Mouse (Mus musculus) heart, postnatal 36 days (tissue): Measurements from ENCODE around the gene Notch1. TPM values are rescaled to one million over a fixed set of nuclear protein-coding genes. Genes with fewer than 3 reads are reported as not detected.

Experiments
- DNase-seq, 2 experiments: peaks; one replicate each; pipeline ENCODE4 v3.0.0; 2021 to 2022
- intact Hi-C: fragments of 180-260 bp; cut with DNase I; formaldehyde crosslinking; loops from one replicate; pipeline ENCODE4 v1.15.1; 2025
- total RNA-seq, 2 experiments: library from RNA; stranded (reverse); gene quantifications; 2 replicates each; pipeline ENCODE4 v1.2.3; 2021

Gene Notch1
- 10 to 100 TPM; 29.5 to 34.0 TPM for total RNA-seq

DNA sequence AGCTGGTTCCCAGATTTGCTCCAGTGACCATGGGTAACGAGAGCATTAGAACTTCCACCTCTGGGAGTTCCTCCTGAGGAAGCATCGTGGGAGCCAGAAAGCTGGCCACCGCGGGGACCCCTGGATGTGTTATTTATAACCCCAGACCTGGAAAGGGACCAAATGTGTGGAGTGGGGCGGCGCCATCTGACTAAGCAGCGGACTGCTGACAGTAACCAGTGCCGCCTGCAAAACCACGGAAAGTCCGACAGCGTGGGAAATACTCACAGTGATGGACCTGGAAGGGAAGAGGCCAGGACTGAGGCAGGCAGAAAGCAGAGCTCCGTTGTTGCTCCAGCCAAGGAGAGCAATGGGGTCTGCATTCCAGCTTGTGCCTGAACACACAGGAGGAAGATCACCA, at the start of gene Notch1:
TSS of gene Notch1 (minus strand) at position 389 of the 400 bp plus-strand sequence.
- intact Hi-C loops, result no loop called here
- DNase-seq, result peak; percentile 72 to 79

DNA sequence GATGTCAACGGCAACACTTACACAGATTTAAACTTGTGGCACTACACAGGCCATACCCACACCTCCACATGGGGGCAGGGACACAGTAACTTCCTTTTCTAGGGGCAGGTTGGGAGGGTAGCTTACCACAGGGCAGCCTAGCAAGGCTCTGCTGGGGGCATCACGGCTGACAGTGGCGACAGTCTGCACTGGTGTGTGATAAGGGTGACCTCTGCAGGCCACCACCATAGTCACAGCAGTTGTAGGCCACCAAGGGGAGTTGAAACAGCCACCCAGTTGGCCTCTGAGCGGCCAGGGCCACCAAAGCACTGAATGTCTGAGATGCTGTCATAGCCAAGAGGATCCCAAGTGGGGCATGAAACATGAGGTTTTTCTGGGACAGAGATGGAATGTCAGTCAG, 49.8 kb upstream of the Notch1 start:
- intact Hi-C loops, result loop anchor here (1.0 kb wide), 3 partner anchors 117 to 266 kb away; no protein-coding TSS in a partner anchor
- peak in 1 of 2 experiments; percentile 64 for DNase-seq

DNA sequence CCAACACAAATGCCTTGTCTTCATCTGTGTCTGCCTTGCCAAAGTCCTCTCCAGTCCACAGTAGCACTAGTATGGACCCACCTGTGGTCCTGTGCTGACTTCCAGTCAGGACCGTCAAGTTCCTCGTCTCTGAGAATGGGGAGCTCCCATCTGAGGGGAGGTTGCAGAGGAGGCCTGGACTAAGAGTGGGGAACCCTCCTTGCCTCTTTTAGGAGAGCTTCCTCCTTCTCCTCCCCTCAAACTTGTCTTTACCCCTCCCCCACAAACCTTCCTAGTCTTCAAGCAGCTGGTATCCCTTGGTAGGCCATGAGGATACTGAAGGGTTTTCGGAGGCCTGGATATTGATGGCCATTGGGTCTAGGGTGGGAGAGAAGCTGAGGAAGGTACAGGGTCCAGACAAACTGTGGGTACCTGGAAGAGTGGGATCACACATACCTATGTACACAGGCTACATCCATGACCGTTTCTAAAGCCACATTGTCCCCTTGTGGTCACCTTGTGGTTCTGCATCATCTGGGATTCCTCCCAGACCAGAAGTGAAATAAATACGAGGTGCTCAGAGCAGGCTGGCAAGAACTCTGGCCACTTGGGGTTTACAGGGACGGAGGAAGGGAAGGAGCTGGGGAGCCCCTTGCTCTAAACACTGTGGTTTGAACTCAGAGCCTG, 45.0 kb upstream of the Notch1 start:
- peak; percentile 56 to 68 for DNase-seq
- intact Hi-C loops, result loop anchor here (1.0 to 2.0 kb wide), 2 partner anchors 87 to 112 kb away; no protein-coding TSS in a partner anchor

DNA sequence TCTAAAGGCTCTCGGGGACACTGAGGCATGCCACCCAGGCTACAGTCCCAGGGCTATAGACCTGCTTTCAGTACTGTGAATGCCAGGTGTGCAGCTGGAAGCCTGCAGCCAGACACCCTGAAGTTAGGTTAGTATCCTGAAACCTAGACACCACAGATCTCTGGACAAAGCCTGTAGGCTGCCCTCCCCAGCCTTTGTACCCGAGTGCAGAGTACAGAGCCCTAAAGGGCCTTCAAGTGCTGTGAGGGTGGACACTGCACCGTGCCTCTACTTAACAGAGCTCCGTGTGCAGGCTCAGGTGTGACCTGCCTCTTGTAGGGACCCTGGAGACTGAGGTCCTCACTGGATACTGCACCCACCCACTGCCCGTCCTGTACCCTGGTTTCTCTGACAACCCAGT, 44.0 kb upstream of the Notch1 start:
- no peak for DNase-seq
- intact Hi-C loops, result loop anchor here (2.0 kb wide), 1 partner anchor 86 kb away; no protein-coding TSS in a partner anchor

DNA sequence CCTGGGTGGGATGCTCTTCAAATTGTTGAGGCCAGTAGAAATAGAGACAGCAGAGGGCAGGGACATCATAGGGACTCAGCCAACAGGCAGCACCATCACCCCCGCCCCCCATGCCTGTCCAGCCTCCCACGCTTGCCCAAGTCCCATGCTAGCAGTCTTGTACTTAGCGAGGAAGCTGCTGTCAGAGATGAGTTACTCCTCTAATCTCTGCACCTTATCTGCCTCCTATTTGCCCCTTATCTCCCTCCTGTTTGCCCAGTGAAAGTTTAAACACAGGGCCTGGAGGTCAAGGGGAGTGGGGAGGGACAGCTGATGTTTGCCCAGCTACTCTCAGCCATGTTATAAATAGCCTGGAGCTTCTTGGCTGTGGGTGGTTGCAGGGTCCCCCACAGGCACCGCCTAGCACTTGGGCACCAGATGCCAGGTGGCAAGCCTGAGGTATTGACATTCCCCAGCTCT, 40.1 kb upstream of the Notch1 start:
- intact Hi-C loops, result no loop called here
- no peak for DNase-seq

DNA sequence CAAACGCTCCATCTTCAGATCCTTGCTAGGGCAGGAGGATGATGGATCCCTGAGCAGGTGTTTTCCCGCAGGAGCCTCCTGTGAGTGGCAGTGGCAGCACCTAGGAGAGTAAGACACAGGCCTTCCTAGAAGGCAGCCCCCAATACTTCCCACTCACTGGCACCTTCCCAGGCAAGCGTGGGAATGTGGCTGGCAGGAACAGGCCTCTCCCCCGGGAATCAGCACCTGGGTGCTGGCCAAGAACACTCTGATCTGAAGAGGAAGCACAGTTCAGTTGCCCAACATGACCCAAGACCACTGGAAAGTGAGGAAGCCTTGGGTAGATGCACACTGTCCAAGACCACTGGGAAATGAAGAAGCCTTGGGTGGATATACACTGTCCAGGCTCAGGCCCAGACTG, 38.6 kb upstream of the Notch1 start:
- DNase-seq, result peak; percentile 74 to 78
- intact Hi-C loops, result no loop called here

DNA sequence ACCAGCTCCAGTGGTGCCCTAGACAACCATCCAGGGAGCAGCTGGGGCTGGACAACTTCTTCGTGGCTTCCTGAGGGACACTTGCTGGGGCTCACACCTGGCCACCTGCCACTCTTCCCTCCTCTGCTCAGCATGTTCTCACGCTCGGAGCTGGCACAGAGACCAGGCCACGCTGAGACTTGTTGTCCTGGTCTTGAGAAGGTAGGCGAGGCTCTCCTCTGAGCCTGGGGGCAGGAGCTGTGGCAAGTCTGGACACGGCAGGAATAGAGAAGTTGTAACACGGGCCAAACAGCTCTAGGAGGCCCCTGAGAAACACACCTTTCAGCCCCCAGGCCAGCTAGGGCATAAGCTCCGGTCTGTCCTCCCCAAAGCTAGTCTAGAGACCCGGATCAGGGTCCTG, 37.4 kb upstream of the Notch1 start:
- intact Hi-C loops, result no loop called here
- DNase-seq, result no peak

DNA sequence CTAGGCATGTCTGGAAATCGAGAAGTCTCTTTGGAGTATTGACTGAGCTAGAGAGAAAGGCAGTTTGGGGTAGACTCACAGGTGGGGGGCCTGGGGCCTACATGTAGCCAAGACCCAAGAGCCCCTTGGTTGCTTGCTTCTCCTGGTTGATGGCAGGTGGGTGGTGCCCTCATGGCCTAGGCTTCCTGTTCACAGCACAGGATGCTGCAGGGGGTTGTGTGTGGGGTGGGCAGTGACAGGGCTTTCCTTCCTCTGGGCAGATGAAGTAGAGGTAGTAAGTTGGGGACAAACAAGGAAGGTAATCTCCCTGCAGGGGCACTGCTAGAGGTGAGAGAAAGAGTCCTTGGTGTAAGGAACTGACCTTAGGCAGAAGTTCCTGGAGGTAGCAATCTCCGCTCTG, 35.6 kb upstream of the Notch1 start:
- no peak for DNase-seq

DNA sequence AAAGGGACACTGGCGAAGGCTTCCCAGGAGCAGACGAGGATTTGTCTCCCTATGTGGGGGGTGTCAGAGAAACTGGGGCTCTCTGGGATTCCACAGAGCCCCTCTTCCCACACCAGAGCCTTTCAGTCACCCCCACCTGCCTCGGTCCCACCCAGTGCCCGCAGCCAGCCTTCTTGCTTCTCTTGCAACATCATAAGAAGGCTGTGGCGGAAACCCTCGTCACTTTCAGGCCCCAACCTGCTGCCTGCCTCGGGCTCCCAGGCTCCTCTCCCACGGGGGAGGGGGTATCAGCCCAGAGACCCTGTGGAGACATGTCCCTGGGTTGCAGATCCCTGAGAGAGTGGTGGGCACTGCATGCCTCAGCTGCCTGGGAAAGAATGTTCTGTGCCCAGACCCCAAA, 35.0 kb upstream of the Notch1 start:
- intact Hi-C loops, result no loop called here
- DNase-seq, result no peak

More for the DNA sequence above, 35.6 kb upstream of the Notch1 start:
- intact Hi-C loops, result no loop called here

DNA sequence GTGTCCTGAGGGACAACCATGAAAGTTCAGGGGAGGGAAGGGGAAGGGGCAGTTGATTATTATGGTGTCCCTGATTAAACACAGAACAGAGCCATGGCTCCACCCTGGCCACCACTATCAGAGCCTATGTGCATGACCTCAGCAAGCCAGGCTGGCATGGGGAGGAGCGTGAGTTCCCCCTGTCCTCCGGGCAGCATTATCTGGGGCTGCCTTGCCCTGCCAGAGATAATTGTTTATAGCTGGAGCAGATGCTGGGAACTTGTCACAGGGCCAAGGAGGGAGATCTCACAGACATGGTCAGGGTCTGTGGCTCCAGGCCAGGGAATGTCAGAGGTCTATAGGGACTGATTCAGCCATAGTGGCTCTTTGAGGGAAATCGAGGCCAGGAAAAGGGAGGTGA, 34.3 kb upstream of the Notch1 start:
- no peak for DNase-seq
- intact Hi-C loops, result no loop called here

DNA sequence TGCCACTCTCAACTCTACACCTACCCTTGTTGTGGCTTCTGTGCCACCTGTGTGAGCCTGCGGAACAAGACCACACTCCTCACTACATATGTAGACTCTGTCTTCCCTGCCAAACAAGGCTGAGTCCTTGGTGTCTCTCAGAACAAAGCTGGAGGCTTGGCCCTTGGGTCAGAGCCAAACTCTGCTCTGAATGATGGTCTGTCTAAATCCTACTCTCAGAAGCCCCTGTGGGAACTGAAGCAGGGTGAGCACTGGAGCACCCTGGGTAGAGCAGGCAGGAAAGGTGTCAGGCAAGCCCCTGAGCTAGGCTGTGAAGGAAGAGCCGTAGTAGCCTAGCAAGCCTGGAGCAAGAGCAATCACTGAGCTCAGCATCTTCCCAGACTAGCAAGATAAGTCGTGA, 33.7 kb upstream of the Notch1 start:
- DNase-seq, result no peak
- intact Hi-C loops, result no loop called here

DNA sequence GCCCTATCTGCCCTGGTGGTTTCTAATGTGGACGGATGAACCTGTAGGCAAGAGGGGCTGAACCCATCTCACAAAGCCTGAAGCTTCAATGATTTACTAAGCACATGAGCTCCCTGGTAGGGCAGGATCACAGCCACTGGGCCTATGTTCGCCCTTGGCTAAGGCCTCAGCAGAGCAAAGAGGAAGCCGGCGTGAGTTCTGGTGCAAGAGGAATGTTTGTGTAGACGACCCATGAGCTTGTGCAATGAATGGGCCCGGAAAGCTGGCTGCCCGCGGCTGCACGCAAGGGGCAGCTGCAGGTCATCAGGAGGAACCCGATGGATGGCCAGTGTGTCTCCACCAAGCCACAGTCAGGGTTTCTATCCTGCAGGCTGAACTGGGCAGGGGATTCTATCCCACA, 33.3 kb upstream of the Notch1 start:
- intact Hi-C loops, result no loop called here
- DNase-seq, result no peak

DNA sequence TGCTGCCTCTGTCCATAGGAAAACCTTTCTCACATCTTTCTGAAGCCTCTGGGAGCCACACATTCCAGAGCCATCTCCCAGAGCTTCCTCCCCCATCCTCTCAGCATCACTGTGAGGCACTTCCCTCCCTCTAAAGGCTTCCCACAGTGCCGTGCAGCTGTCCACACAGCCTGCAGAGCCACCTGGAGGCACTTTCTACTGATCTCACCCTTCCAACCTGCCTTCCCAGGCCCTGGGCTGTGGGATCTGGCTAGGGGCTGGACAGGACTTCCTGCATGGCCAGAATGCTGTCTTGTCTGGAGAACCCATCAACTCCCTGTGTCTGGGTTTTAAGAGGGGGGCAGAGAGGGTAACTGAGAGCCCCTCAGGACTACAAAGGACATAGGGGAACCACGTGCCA, 31.0 kb upstream of the Notch1 start:
- DNase-seq, result no peak
- intact Hi-C loops, result no loop called here

DNA sequence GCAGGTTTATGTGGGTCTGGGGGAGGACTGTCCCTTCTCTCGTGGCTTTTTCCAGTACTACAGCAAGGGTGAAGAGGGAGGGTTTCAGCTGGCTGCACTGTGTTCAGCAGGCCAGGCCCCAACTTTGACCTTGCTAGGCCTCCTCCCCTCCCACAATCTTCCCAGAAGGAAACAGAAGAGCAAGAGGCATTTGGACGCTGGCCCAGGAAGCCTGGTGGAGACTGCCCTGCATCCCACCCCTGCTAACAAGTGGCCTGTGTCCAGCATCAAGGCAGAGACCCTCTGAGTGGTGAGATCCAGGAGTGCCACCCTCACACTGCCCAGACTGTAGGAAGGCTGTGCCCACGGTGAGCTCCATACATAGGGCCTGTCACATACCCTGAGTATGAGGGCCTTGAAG, 27.8 kb upstream of the Notch1 start:
- no peak for DNase-seq
- intact Hi-C loops, result loop anchor here (2.0 kb wide), 1 partner anchor 39 kb away; no protein-coding TSS in a partner anchor

DNA sequence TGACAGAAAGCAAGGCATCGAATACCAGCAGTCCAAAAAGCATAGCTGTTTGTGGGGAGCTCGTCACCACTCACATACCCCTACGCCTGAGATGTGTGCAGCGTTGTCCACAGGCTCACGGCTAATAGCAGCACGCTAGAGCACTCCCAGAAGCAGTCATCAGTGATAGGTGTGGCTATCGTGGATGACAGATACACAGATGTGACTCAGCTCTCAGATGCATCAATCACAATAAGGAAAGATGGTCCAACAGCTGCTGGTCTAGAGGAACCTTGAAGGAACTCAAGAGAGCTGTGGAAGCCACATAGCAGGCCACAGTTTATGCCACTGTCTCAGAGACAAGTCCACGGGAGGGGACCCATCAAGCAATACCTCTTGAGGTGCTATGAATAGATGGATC, 27.3 kb upstream of the Notch1 start:
- intact Hi-C loops, result loop anchor here (2.0 kb wide), 1 partner anchor 39 kb away; no protein-coding TSS in a partner anchor
- DNase-seq, result no peak

DNA sequence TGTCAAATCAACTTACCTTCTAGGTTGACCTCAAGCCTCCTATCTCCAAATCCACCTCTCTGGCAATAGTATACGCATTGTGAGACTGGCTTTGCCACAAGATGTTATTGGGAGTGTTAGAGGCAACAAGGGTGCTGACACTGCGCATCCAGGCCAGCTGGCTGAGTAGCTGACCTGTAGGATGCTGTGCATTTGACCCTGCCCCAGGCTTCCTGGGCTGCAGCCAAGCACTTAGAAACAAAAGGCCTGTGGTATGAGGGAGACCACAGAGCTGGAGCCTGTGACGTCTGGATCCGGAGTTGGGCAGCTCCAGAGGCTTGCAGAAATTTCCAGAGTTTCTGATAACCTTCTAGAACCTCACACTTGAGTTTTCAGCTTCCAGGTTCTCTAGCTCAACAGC, 26.7 kb upstream of the Notch1 start:
- intact Hi-C loops, result no loop called here
- no peak for DNase-seq

DNA sequence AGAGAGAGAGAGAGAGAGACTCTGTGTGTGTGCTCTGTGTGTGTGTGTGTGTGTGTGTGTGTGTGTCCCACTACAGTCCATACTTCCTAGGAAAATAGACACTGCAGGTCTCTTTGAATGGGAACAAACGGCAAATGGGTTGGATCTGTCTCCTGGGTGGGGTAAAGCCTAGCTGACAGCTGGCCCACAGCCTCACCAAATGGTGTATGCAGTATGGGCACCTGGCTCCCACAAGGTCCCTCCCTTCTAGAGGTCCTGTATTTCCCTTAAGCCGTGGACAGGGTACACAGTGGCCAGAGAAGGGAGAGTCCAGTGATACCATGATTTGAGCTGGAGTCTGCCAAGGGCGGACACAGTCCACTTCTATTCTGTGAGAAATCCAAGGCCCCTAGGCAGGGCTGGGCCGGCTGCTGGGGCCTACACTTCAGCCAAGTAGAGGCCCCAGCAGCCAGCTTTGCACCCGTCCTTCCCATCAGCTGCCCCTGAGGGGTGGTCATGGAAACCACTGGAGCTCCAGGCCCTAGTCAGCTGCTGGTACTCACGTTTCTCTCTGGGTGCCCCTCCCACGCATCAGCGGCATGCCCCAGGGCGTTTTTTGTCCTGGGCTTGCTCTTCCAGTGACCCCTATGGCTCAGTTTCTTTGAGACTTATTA, 24.9 kb upstream of the Notch1 start:
- no peak for DNase-seq
- intact Hi-C loops, result no loop called here

DNA sequence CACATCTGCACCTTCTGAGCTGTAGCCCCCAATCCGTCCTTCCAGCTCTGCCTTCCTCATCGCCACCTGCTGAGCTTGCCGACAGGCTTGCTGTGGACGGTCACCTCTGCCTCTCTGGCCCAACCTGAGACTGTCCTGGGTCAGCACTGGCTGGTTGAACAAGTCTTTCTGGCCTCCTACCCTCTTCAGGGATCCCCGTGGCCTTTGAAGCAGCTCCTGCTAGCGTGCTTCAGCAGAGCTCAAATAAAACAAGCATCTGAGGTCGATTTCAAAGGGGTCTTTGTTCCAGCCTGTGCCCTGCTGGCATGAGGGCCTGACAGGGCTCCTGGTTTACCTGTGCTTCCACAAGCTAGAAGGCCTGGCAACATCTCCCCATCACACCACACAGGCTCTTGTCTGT, 24.3 kb upstream of the Notch1 start:
- intact Hi-C loops, result no loop called here
- DNase-seq, result no peak

DNA sequence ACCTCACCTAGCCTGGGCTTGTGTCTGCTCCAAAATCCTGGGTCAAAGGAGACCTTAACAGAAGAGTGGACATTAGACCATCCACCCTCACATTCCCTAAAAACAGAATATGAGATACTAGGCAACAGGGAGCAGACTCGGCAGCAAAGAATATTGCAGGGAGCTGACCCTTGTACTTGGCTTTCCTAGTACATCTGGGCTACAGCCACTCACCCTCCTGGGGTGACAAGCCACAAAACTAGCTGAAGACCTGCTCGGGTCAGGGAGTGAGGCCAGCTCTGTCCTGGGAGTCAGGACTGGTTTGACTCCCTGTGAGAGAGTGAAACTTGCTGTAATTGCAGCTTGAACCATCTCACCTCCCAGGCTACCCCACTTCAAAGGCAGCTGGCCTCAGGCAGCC, 23.1 kb upstream of the Notch1 start:
- intact Hi-C loops, result no loop called here
- no peak for DNase-seq

DNA sequence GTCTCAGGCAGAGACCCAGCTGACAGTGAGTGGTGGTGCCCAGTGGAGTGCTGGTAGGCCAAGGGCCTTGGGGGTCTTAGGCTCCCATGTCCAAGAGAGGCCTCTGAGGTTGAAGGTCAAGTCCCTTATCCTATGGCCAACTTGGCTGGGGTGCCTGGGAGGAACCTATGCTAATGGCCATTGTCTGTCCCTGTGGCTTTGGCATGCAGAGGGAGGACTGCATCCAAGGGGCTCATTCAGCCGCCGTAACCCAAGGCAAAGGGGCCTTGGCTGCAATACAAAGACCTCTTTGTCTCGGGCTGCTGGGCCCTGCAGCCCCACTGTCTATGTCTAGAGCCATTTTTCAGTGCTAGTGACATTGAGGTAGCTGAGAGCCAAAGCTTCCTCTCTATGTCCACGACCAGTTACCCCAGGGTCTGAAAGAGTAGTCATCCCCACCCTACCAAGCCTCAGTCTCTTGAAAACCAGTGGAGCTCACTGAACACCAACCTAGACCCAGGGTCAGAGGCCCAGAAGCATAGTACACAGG, 19.1 kb upstream of the Notch1 start:
- intact Hi-C loops, result no loop called here

DNA sequence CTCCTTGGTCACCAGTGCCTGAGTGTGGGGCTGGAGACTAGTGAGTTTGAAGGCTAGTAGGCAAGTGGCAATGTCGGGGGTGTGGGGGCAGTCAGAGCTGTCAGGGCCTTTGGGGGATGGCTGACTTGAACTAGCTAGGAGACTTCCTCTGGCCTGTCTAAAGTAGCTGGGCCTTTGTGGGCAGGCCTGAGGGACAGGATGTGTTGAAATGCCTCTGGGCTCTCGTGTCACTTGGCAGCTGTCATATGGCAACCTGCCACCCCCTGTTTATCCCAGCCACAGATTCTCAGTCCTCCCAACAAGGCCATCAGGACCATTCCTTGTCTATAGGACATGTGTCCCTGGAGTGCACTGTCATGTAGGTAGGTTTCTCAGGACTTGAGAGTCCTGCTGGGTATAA, 18.2 kb upstream of the Notch1 start:
- peak; percentile 77 to 78 for DNase-seq
- intact Hi-C loops, result no loop called here

More for the DNA sequence above, 19.1 kb upstream of the Notch1 start:
- no peak for DNase-seq

DNA sequence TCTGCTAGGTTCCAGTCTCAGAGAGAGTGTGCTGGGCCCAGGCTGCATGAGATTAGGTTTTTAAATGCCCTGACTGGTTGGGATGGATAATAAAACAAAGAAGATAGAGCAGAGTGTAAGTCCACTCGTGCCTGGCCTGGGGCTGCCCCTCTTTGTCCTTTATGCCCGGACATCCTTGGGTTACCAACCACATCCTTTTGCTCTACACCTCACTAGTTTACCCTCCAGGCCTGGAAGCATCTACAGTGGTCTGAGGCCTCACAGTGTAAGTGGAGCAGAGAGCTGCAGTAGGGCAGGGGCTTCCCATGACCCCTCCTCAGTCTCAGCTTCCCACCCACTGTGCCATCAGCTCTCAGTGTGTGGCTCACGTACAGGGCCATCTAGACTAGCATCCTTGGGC, 17.7 kb upstream of the Notch1 start:
- no peak for DNase-seq
- intact Hi-C loops, result no loop called here
